Mouse (Mus musculus) CH12.LX (cell line): Measurements from ENCODE around the gene Erf. TPM values are rescaled to one million over a fixed set of nuclear protein-coding genes. Genes with fewer than 3 reads are reported as not detected.

ENCODE experiments used
- DNase-seq: peaks from one replicate; pipeline ENCODE4 v3.0.0-alpha.2; 2013; ENCODE audit errors: extremely low read depth
- H3K27ac ChIP-seq: 2 replicates; pipeline ENCODE4 v1.5.1; 2012; ENCODE audit warnings: low read depth, mild to moderate bottlenecking, control low read depth, moderate library complexity; ENCODE audit not compliant: insufficient read depth
- H3K27me3 ChIP-seq: replicated peaks from 2 replicates; pipeline ENCODE3; 2012; ENCODE audit warnings: inconsistent platforms
- H3K36me3 ChIP-seq, 2 experiments: replicated peaks in 1 of 2; 2 replicates each; pipeline versions ENCODE3 to v1.6.1; 2012; ENCODE audit warnings: inconsistent platforms in 1 of 2, low read length in 1 of 2, mild to moderate bottlenecking in 1 of 2, mixed read lengths in 1 of 2, moderate library complexity in 1 of 2; ENCODE audit not compliant: control insufficient read depth in 1 of 2, insufficient read depth in 1 of 2
- H3K4me1 ChIP-seq, 2 experiments: 2 replicates each; pipeline ENCODE4 v1.6.1; 2012; ENCODE audit warnings: inconsistent platforms in 1 of 2, moderate library complexity in 1 of 2; ENCODE audit not compliant: insufficient read depth in 2 of 2, control insufficient read depth in 1 of 2
- H3K4me2 ChIP-seq: 2 replicates; pipeline ENCODE4 v1.6.1; 2012; ENCODE audit warnings: low read depth, mild to moderate bottlenecking, control low read depth; ENCODE audit not compliant: poor library complexity, insufficient read depth, severe bottlenecking
- H3K4me3 ChIP-seq, 3 experiments: fragments of 150-350 bp in 1 of 3; sonication (generic) in 1 of 3; replicated peaks in 1 of 3; 2 replicates each; pipeline versions ENCODE3 to v1.5.1; 2011 to 2012; ENCODE audit warnings: low read depth in 2 of 3, low read length in 2 of 3, mild to moderate bottlenecking in 2 of 3, moderate library complexity in 2 of 3, control low read depth in 1 of 3, improper control_type of control experiment in 1 of 3, inconsistent platforms in 1 of 3, mixed read lengths in 1 of 3; ENCODE audit not compliant: poor library complexity in 1 of 3
- H3K79me2 ChIP-seq: replicated peaks from 2 replicates; pipeline ENCODE4 v1.6.1; 2012; ENCODE audit warnings: mild to moderate bottlenecking, moderate library complexity; ENCODE audit not compliant: control insufficient read depth, poor library complexity, insufficient read depth, severe bottlenecking; ENCODE audit errors: extremely low read depth
- H3K9ac ChIP-seq: 2 replicates; pipeline ENCODE4 v1.6.1; 2012; ENCODE audit warnings: low read depth, mild to moderate bottlenecking, control low read depth, moderate library complexity; ENCODE audit not compliant: insufficient read depth
- H3K9me3 ChIP-seq: replicated peaks from 2 replicates; pipeline ENCODE3; 2012; ENCODE audit warnings: low read length, inconsistent platforms, mixed read lengths
- CTCF ChIP-seq, 2 experiments: IDR thresholded peaks in 1 of 2; conservative IDR thresholded peaks in 1 of 2; 2 replicates each; pipeline ENCODE4 v1.5.1; 2011 to 2012; ENCODE audit warnings: low read depth in 2 of 2, low read length in 2 of 2, improper control_type of control experiment in 1 of 2, inconsistent platforms in 1 of 2, mild to moderate bottlenecking in 1 of 2, moderate library complexity in 1 of 2
- E2F4 ChIP-seq: IDR thresholded peaks from 2 replicates; pipeline ENCODE4 v1.6.1; 2011; ENCODE audit warnings: low read depth, low read length, improper control_type of control experiment; ENCODE audit not compliant: insufficient replicate concordance
- ELF1 ChIP-seq: IDR thresholded peaks from 2 replicates; pipeline ENCODE4 v1.6.1; 2014; ENCODE audit warnings: low read depth, mild to moderate bottlenecking, inconsistent platforms, low read length, improper control_type of control experiment
- ETS1 ChIP-seq: conservative IDR thresholded peaks from 2 replicates; pipeline ENCODE4 v1.6.1; 2012; ENCODE audit warnings: low read depth, mild to moderate bottlenecking, inconsistent platforms, low read length, improper control_type of control experiment, moderate library complexity
- GABPA ChIP-seq: IDR thresholded peaks from 2 replicates; pipeline ENCODE4 v1.6.1; 2012; ENCODE audit warnings: low read depth, low read length, improper control_type of control experiment, inconsistent platforms; ENCODE audit not compliant: insufficient replicate concordance
- HCFC1 ChIP-seq: IDR thresholded peaks from 2 replicates; pipeline ENCODE4 v1.6.1; 2012; ENCODE audit warnings: low read depth, mild to moderate bottlenecking, inconsistent platforms, low read length, improper control_type of control experiment
- IRF4 ChIP-seq: IDR thresholded peaks from 2 replicates; pipeline ENCODE4 v1.6.1; 2014; ENCODE audit warnings: low read depth, mild to moderate bottlenecking, inconsistent platforms, low read length, improper control_type of control experiment
- JUND ChIP-seq: conservative IDR thresholded peaks from 2 replicates; pipeline ENCODE4 v1.6.1; 2011; ENCODE audit warnings: low read depth, low read length, improper control_type of control experiment
- KAT2A ChIP-seq: IDR thresholded peaks from 2 replicates; pipeline ENCODE4 v1.6.1; 2012; ENCODE audit warnings: low read length, improper control_type of control experiment, inconsistent platforms; ENCODE audit not compliant: insufficient replicate concordance
- MAFK ChIP-seq: IDR thresholded peaks from 2 replicates; pipeline ENCODE4 v1.6.1; 2011; ENCODE audit warnings: low read length, improper control_type of control experiment; ENCODE audit not compliant: insufficient replicate concordance
- MAZ ChIP-seq: IDR thresholded peaks from 2 replicates; pipeline ENCODE4 v1.6.1; 2012; ENCODE audit warnings: low read depth, mild to moderate bottlenecking, inconsistent platforms, low read length, improper control_type of control experiment, moderate library complexity
- MYC ChIP-seq: IDR thresholded peaks from 2 replicates; pipeline ENCODE4 v1.6.1; 2011; ENCODE audit warnings: low read depth, mild to moderate bottlenecking, improper control_type of control experiment, low read length
- POLR2A ChIP-seq: IDR thresholded peaks from 2 replicates; pipeline ENCODE4 v1.6.1; 2011; ENCODE audit warnings: low read depth, mild to moderate bottlenecking, improper control_type of control experiment, low read length
- RAD21 ChIP-seq: IDR thresholded peaks from 2 replicates; pipeline ENCODE4 v1.6.1; 2011; ENCODE audit warnings: low read depth, mild to moderate bottlenecking, low read length, improper control_type of control experiment, moderate library complexity
- SIN3A ChIP-seq: IDR thresholded peaks from 2 replicates; pipeline ENCODE4 v1.6.1; 2012; ENCODE audit warnings: low read length, improper control_type of control experiment, inconsistent platforms
- ZC3H11A ChIP-seq: IDR thresholded peaks from 2 replicates; pipeline ENCODE4 v1.6.1; 2012; ENCODE audit warnings: low read depth, mild to moderate bottlenecking, inconsistent platforms, low read length, improper control_type of control experiment
- ZKSCAN1 ChIP-seq: IDR thresholded peaks from 2 replicates; pipeline ENCODE4 v1.6.1; 2012; ENCODE audit warnings: low read depth, inconsistent platforms, low read length, improper control_type of control experiment, borderline replicate concordance
- dilution Hi-C: fragments of 300-500 bp; cut with MboI; formaldehyde crosslinking; loops from 2 replicates; pipeline ENCODE4 v1.14.3; 2020; ENCODE audit warnings: low sequenced_read_pairs; ENCODE audit not compliant: extremely low pct_unique_long_range_greater_than_20kb, extremely low pct_ligation_motif_present
- in situ Hi-C: fragments of 300-500 bp; cut with MboI; formaldehyde crosslinking; loops from 3 replicates; pipeline ENCODE4 v1.14.3; 2019; ENCODE audit warnings: low sequenced_read_pairs, low pct_ligation_motif_present, low pct_unique_long_range_greater_than_20kb, mixed read lengths
- polyA plus RNA-seq: library from polyadenylated mRNA; unstranded; fragments of >175 nt; gene quantifications from 2 replicates; pipeline ENCODE4 v1.2.1, GENCODE M21; 2012; ENCODE audit warnings: low read depth; ENCODE audit not compliant: insufficient read length
- total RNA-seq, 2 experiments: library from RNA; depleted of rRNA; stranded (reverse); fragments of 300-350 nt in 1 of 2; fragments of >200 nt in 1 of 2; gene quantifications; 2 replicates each; pipeline ENCODE4 v1.2.3; 2012 to 2014

Erf gene
- total and polyA plus RNA-seq, 3 experiments, result 6.1 to 15.4 (median 13.2) TPM

DNA sequence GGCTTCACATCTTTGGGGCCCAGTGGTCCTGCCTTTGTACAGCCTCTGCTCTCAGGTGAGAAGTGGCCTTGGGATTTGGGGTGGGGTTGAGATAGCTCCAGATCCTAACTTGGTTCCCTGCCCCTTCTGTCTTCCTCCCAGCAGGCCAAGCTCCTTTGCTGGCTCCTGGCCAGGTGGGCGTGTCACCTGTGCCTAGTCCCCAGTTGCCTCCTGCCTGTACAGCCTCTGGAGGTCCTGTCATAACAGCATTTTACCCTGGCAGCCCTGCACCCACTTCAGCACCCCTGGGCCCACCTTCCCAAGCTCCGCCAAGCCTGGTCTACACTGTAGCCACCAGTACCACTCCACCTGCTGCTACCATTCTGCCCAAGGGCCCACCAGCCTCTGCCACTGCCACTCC is 40.4 kb upstream of the Erf start:
- in situ Hi-C loops (no loop called here), dilution Hi-C loops (no loop called here)
- TF ChIP-seq ELF1 (no peak), MAFK (no peak), POLR2A (no peak), GABPA (no peak), IRF4 (no peak), MYC (no peak), KAT2A (no peak), E2F4 (no peak), ETS1 (no peak), RAD21 (no peak), CTCF (conservative IDR thresholded peaks at IDR 0.05 in 1 of 2, IDR thresholded peaks at IDR 0.05 in 1 of 2; ENCODE audit: low read depth in 2 of 2, low read length in 2 of 2) (no peak), HCFC1 (no peak), ZKSCAN1 (no peak), JUND (no peak), MAZ (no peak), ZC3H11A (no peak)
- Histone ChIP-seq H3K4me2 (no peak overlapping the region), H3K9ac (no peak overlapping the region), H3K4me3 (no peak overlapping the region), H3K4me1 (peaks cover 10 to 23% of the 10 kb centered on the region in 2 experiments), H3K9me3 (peaks cover 11% of the 10 kb centered on the region), H3K36me3 (peaks cover 81 to 87% of the 10 kb centered on the region in 2 experiments), H3K79me2 (no peaks in the 10 kb centered on the region), H3K27me3 (no peaks in the 10 kb centered on the region), H3K27ac (no peak overlapping the region)
- no peak for DNase-seq

DNA sequence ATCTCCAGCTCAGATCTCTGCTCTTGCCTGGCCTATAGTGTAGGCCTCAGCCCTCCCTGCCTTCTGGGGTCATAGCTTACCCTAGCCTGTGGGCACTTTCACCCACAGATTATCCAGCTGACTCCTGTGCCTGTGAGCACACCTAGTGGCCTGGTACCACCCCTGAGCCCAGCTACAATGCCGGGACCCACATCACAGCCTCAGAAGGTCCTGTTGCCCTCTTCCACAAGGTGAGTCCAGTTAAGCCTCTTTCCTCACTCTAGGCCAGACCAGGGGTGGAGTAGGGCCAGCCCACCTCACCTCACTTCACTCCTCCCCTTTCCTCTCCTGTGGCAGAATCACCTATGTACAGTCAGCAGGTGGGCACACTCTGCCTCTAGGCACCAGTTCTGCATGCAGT is 39.9 kb upstream of the Erf start:
- Histone ChIP-seq H3K4me3 (no peak overlapping the region), H3K9me3 (peaks cover 11% of the 10 kb centered on the region), H3K79me2 (no peaks in the 10 kb centered on the region), H3K27ac (no peak overlapping the region), H3K4me1 (peaks cover 8 to 18% of the 10 kb centered on the region in 2 experiments), H3K27me3 (no peaks in the 10 kb centered on the region), H3K4me2 (no peak overlapping the region)
- dilution Hi-C loops, result no loop called here
- TF ChIP-seq ZKSCAN1, result no peak
- TF ChIP-seq SIN3A, result no peak
- TF ChIP-seq RAD21, result no peak
- no peak for TF ChIP-seq IRF4
- no peak for TF ChIP-seq POLR2A
- no peak for TF ChIP-seq ELF1
- TF ChIP-seq GABPA, result no peak
- no peak for TF ChIP-seq KAT2A
- no peak for TF ChIP-seq MAZ
- TF ChIP-seq, all 38 proteins: peak for 0
- in situ Hi-C loops, result no loop called here
- Histone ChIP-seq H3K9ac (no peak overlapping the region), H3K36me3 (peaks cover 85 to 91% of the 10 kb centered on the region in 2 experiments)
- DNase-seq, result no peak
